Mouse (Mus musculus): Measurements from ENCODE around the gene Pi4kb. TPM values are rescaled to one million over a fixed set of nuclear protein-coding genes. Genes with fewer than 3 reads are reported as not detected.
A peak's percentile ranks its signal among the peaks of the same experiment; 100 is the strongest.
"Not testable (repeated sequence)": the region's sequence is repeated elsewhere in the genome, so short reads cannot be mapped to it uniquely, and the experiment has no call there.

Gene Pi4kb
- polyA plus RNA-seq, 1 experiment from 2014 or later = 19.3 TPM

DNA sequence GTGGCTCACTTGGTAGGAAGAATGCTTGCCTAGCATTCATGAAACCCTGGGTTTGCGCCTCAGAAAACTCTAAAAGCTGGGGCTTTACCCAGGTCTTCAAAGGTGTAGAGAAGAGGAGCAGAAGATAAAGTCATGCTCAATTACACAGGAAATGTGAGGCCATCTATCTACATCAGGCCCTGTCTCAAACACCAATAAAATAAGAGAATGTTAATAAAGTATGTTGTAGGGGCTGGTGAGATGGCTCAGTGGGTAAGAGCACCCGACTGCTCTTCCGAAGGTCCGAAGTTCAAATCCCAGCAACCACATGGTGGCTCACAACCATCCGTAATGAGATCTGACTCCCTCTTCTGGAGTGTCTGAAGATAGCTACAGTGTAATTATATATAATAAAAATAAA, 46.4 kb downstream of the Pi4kb start:
- not testable (repeated sequence) for H3K4me2 ChIP-seq; ATAC-seq (ENCODE audit: insufficient read depth, low FRiP score, low read depth); H3K9ac ChIP-seq; H3K27me3 ChIP-seq (replicated peaks); H3K4me3 ChIP-seq (replicated peaks); H3K9me3 ChIP-seq; H3K36me3 ChIP-seq; H3K4me1 ChIP-seq; H3K27ac ChIP-seq
- 94% methylated on average over 5 of the region's 5 CpGs for WGBS

DNA sequence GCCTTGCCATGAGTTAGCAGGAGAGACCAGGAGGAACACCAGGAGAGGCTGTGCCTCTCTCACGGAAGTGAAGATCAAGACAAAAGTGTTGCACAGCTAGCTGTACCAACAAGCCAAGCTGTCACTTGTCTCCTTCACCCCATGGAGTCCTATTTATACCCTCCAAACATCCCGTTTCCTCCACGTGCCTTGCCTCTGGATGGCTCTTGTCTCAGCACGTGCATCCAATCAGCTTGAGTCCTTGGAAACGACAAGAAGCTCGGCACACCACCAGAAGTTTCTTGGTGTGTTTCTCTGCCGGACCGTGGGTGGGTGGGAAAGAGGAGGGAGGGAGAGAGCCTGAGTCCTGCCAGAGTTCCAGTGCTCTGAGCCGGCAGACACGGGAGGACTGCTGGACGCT, 50.0 kb downstream of the Pi4kb start:
- 26% methylated on average over 11 of the region's 11 CpGs for WGBS
- no peak overlapping the region for H3K9ac ChIP-seq
- no peaks in the 10 kb centered on the region for H3K27me3 ChIP-seq (replicated peaks)
- H3K9me3 ChIP-seq = no peaks in the 10 kb centered on the region
- peaks cover 12% of the 10 kb centered on the region for H3K4me1 ChIP-seq
- H3K4me3 ChIP-seq (replicated peaks) = no peak overlapping the region
- peak overlapping the region; percentile 14; the same call in 1 of the 2 replicates for H3K4me2 ChIP-seq
- no peak overlapping the region for H3K27ac ChIP-seq
- H3K36me3 ChIP-seq = no peaks in the 10 kb centered on the region
- ATAC-seq (ENCODE audit: insufficient read depth, low FRiP score, low read depth) = no peak

DNA sequence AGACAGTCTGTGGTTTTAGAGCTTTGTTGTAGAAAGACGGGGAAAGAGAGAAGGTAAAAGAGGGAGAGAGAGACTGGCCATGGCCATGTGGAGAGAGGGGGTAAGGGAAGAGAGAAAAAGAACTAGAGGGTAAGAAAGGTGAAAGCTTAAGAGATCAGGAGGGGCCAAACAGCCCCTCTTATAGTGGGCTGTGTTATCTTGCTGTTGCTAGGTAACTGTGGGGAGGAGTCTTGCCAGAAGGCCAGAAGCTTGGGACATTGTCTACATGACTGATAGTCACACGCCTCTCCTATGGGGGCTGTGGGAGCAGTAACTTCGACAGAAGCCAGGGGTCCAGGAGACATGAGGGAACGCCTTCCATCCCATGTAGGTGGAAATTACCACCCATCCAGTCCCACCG, 50.7 kb downstream of the Pi4kb start:
- no peaks in the 10 kb centered on the region for H3K27me3 ChIP-seq (replicated peaks)
- no peak for ATAC-seq (ENCODE audit: insufficient read depth, low FRiP score, low read depth)
- no peak overlapping the region for H3K27ac ChIP-seq
- H3K4me2 ChIP-seq = no peak overlapping the region
- no peaks in the 10 kb centered on the region for H3K9me3 ChIP-seq
- WGBS = 34% methylated on average over 5 of the region's 5 CpGs
- H3K4me3 ChIP-seq (replicated peaks) = no peak overlapping the region
- H3K4me1 ChIP-seq = peaks cover 12% of the 10 kb centered on the region
- no peak overlapping the region for H3K9ac ChIP-seq
- H3K36me3 ChIP-seq = no peaks in the 10 kb centered on the region

DNA sequence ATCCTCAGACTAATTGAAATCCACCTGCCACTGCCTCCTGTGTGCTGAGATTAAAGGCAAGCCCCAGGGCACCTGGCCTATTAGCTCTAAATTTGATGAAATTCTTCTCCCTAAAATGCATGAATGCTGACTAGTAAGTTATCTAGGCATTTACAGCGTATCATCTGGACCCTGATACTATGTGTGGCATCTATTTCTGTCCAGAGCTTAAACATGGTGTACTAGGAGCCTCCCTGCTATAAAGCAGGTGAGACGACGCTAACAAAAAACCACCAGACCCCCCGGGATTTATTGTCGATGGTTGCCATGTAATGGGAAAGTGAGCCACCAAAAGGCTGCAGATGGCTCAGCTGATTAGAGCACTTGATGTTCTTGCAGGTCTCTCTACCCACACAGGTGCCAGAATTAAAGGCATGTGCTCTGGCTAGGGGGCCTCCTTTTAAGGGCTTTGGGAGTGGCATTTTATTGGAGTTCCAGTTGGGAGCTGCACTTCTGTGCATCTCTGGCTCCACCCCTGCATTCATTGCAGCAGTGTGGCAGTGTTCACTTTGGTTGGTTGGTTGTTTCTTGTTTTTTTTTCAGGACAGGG, 52.6 kb downstream of the Pi4kb start:
- Histone ChIP-seq H3K4me2 (no peak overlapping the region), H3K4me3 (replicated peaks) (no peak overlapping the region), H3K27me3 (replicated peaks) (no peaks in the 10 kb centered on the region), H3K36me3 (0 out of 2 replicates have a peak, but pooled peaks cover 6% of the 10 kb centered on the region), H3K9me3 (no peaks in the 10 kb centered on the region), H3K4me1 (peaks cover 12% of the 10 kb centered on the region), H3K27ac (no peak overlapping the region), H3K9ac (no peak overlapping the region)
- no peak for ATAC-seq (ENCODE audit: insufficient read depth, low FRiP score, low read depth)
- WGBS = 60% methylated on average over 5 of the region's 5 CpGs

DNA sequence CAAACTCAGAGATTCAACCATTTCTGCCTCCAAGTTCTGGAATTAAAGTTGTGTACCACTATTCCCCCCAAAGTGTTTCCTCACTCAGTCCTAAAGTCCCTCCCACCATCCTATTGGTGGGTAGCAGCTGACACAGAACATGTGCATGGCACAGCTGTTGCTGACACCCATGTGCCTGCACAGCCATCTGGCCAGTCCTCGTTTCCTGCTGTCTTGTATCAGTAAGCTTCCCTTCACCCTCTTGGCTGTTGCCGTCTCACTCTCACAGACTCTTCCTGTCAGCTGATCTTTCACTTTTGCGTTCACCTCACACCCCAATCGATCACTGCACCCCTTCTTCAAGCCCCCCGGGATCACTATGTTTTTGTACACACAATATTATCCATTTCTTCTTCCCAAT, 53.2 kb downstream of the Pi4kb start:
- Histone ChIP-seq H3K27ac (0 out of 2 replicates have a peak overlapping the region, but pooled peaks have one; percentile 35), H3K27me3 (replicated peaks) (no peaks in the 10 kb centered on the region), H3K4me1 (peaks cover 12% of the 10 kb centered on the region), H3K9ac (no peak overlapping the region), H3K4me3 (replicated peaks) (no peak overlapping the region), H3K4me2 (no peak overlapping the region), H3K36me3 (peaks cover 10% of the 10 kb centered on the region), H3K9me3 (no peaks in the 10 kb centered on the region)
- peak; percentile 55; the same call in 1 of the 2 replicates for ATAC-seq (ENCODE audit: insufficient read depth, low FRiP score, low read depth)
- 31% methylated on average over 5 of the region's 5 CpGs for WGBS

DNA sequence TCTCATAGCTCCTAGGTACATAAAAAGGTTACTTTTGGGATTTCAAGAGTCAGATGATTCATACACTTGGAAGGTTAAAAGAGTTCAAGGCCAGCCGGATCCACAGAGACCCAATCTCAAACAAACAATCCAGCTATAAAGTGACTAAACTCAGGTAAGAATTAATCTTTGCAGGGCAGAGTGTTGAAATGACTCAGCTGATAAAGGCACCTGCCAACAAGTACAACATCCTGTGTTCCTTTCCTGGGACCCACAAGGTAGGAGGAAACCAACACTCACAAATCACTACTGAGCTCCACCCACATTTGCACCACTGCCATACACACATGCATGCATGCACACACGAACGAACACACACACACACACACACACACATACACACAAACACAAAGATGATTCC, 54.1 kb downstream of the Pi4kb start:
- WGBS = 59% methylated on average over 3 of the region's 3 CpGs
- peak; percentile 62 for ATAC-seq (ENCODE audit: insufficient read depth, low FRiP score, low read depth)
- Histone ChIP-seq H3K36me3 (peaks cover 19% of the 10 kb centered on the region), H3K4me2 (no peak overlapping the region), H3K4me3 (replicated peaks) (no peak overlapping the region), H3K4me1 (peaks cover 12% of the 10 kb centered on the region), H3K9ac (no peak overlapping the region), H3K27ac (no peak overlapping the region), H3K27me3 (replicated peaks) (no peaks in the 10 kb centered on the region), H3K9me3 (no peaks in the 10 kb centered on the region)

DNA sequence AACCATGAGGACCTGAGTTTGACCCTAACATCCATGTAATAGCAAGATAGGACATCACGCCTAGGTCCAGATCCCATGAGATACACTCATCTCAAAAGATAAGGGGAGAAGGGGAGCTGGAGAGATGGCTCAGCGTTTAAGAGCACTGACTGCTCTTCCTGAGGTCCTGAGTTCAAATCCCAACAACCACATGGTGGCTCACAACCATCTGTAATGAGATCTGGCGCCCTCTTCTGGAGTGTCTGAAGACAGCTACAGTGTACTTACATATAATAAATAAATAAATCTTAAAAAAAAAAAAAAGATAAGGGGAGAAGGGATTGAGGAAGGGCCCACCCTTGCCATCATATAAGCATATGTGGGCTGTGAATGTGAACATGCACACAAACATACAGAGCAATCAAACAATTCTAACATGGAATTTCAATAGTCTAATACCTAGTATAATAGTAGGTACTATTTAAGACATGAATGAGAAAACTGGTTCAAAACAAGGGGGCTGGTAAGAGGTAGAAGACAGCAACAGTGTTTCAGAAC, 54.8 kb downstream of the Pi4kb start:
- Histone ChIP-seq H3K36me3 (peaks cover 26% of the 10 kb centered on the region), H3K4me1 (peaks cover 10% of the 10 kb centered on the region)
- H3K4me2 ChIP-seq; H3K9me3 ChIP-seq; H3K4me3 ChIP-seq (replicated peaks); ATAC-seq (ENCODE audit: insufficient read depth, low FRiP score, low read depth); H3K9ac ChIP-seq; H3K27ac ChIP-seq; H3K27me3 ChIP-seq (replicated peaks): not testable (repeated sequence)
- WGBS = 79% methylated on average over 3 of the region's 3 CpGs

DNA sequence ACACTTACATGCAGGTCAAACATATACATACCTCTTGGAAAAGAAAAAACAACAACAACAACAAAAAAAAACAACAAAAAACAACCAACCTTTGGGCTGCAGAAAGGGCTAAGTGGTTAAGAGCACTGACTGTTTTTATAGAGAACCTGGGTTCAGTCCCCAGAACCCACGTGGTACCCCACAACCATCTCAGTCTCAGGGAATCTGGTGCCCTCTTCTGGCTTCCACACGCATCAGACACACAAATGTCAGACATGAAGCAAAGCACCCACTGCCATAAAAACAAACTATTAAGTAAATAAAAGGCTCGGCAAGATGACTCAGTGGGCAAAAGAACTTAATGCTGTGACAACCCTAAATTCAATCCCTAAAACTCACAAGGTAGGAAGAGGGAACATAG, 55.4 kb downstream of the Pi4kb start:
- no peak overlapping the region for H3K27ac ChIP-seq
- peaks cover 32% of the 10 kb centered on the region for H3K36me3 ChIP-seq
- no peak for ATAC-seq (ENCODE audit: insufficient read depth, low FRiP score, low read depth)
- H3K9ac ChIP-seq = no peak overlapping the region
- H3K4me3 ChIP-seq (replicated peaks) = no peak overlapping the region
- no peaks in the 10 kb centered on the region for H3K9me3 ChIP-seq
- no peaks in the 10 kb centered on the region for H3K27me3 ChIP-seq (replicated peaks)
- H3K4me1 ChIP-seq = peaks cover 4% of the 10 kb centered on the region
- WGBS = 64% methylated on average over 3 of the region's 3 CpGs
- H3K4me2 ChIP-seq = no peak overlapping the region

DNA sequence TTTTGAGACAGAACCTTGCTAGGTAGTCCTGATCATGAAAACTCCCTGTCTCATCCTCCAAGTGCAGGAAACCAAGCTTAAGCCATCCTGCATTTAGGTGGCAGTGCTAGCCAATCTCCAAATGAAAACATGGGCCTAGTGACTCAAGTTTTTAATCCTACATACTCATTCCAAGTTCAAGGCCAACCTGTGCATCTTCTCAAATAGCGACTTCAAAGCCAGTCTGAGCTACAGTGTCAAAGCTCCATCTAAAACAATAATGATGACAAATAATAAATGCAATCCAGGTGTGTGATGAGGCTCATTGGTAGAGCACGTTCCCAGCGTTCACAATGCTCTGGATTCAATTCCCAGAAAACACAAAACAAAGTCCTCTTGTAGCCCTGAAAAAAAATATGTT, 67.1 kb downstream of the Pi4kb start:
- H3K4me1 ChIP-seq = peaks cover 4% of the 10 kb centered on the region; the same call in 1 of the 2 replicates
- H3K4me3 ChIP-seq (replicated peaks) = peak overlapping the region; percentile 94
- no peak for ATAC-seq (ENCODE audit: insufficient read depth, low FRiP score, low read depth)
- H3K9me3 ChIP-seq = no peaks in the 10 kb centered on the region
- 12% methylated on average over 3 of the region's 3 CpGs for WGBS
- H3K27me3 ChIP-seq (replicated peaks) = no peaks in the 10 kb centered on the region
- H3K36me3 ChIP-seq = 0 out of 2 replicates have a peak, but pooled peaks cover 10% of the 10 kb centered on the region
- peak overlapping the region; percentile 56 for H3K4me2 ChIP-seq
- H3K9ac ChIP-seq = peak overlapping the region; percentile 74
- H3K27ac ChIP-seq = no peak overlapping the region

DNA sequence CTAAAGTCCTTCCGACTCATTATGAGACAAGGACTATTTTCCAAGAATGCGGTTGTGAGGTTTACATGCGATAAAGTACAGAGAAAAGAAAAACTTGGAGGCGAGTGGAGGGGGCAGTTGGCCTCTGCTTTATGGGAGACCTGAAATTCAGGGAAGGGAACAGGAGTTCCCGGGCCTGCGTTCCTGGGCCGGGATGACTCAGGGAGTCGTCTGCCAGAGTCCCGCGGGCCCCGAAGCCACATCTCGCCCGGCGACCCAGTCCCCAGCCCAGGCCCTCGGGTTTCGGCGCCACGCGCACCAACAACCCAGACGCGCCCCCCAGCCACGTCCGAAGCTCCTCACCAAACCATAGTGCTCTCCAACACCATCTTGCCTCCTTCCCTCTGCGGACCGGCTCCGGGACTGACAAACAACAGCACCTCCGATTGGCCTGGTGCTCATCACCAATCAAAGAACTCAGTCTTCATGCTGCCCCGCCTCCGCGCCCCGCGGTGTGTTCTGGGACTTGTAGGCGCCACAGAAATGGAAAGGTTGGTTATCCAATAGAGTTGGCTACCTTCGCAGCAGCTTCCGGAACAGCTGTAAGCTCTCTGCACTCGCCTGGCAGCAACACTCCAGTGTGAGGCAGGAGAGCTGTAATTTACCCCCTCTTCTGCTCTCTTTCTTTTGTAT, 67.8 kb downstream of the Pi4kb start, which contains the start of gene Psmd4:
Psmd4 (minus strand) TSS at position 449 of the 672 bp plus-strand sequence.
- ATAC-seq (ENCODE audit: insufficient read depth, low FRiP score, low read depth) = peak; percentile 99
- WGBS = 0% methylated on average over 36 of the region's 36 CpGs
- H3K4me2 ChIP-seq = peak within 1 kb of the TSS; percentile 56

DNA sequence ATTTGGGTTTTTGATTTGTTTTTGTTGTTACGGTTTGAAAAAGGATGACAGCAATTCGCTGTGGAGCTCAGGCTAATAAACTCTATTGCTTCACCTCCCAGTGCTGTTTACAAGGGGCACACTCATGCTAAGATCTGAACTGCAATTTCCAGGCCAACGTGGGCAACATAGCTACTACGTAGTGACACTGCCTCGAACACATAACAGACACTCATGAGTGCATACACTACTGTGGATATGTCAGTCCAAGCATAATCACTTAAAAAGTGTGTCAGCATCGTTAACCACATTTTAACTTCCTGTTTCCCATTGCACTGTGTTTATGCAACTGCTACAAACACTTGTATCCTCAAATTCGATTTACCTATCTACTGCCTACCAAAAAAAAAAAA, 68.3 kb downstream of the Pi4kb start:
- peak overlapping the region; percentile 94 for H3K4me3 ChIP-seq (replicated peaks)
- H3K27me3 ChIP-seq (replicated peaks) = no peaks in the 10 kb centered on the region
- H3K4me1 ChIP-seq = peaks cover 4% of the 10 kb centered on the region; the same call in 1 of the 2 replicates
- no peak overlapping the region for H3K9ac ChIP-seq
- peak overlapping the region; percentile 58; the same call in 1 of the 2 replicates for H3K27ac ChIP-seq
- ATAC-seq (ENCODE audit: insufficient read depth, low FRiP score, low read depth) = peak; percentile 23; the same call in 1 of the 2 replicates
- 16% methylated on average over 7 of the region's 7 CpGs for WGBS
- 0 out of 2 replicates have a peak, but pooled peaks cover 5% of the 10 kb centered on the region for H3K36me3 ChIP-seq
- H3K4me2 ChIP-seq = peak overlapping the region; percentile 45
- no peaks in the 10 kb centered on the region for H3K9me3 ChIP-seq

More for the DNA sequence above, 67.8 kb downstream of the Pi4kb start, which contains the start of gene Psmd4:
- peaks cover 4% of the 10 kb centered on the region; the same call in 1 of the 2 replicates for H3K4me1 ChIP-seq
- H3K4me3 ChIP-seq (replicated peaks) = peak within 1 kb of the TSS; percentile 94
- H3K27me3 ChIP-seq (replicated peaks) = no peaks in the 10 kb centered on the region
- peak within 1 kb of the TSS; percentile 62; the same call in 1 of the 2 replicates for H3K27ac ChIP-seq
- 0 out of 2 replicates have a peak, but pooled peaks cover 6% of the 10 kb centered on the region for H3K36me3 ChIP-seq
- H3K9me3 ChIP-seq = no peaks in the 10 kb centered on the region
- peak within 1 kb of the TSS; percentile 74 for H3K9ac ChIP-seq

DNA sequence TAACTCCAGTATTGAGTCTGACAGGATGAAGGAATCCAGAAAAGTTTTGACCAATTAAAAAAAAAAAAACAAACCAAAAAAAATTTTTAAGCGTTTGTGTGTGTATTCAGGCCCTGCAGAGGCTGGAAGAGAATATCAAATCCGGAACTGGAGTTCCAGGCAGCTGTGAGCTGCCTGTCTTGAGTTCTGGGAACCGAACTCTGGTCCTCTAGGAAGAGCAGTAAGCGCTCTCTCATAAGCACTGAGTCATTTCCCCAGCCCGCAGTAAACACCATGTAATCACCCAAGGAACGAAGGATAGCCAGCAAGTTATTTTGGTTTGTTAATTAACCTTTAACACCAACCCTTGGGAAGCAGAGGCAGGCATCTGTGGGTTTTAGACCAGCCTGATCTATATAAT, 68.7 kb downstream of the Pi4kb start:
- no peak overlapping the region for H3K4me2 ChIP-seq
- no peaks in the 10 kb centered on the region for H3K27me3 ChIP-seq (replicated peaks)
- H3K4me3 ChIP-seq (replicated peaks) = no peak overlapping the region
- H3K9me3 ChIP-seq = no peaks in the 10 kb centered on the region
- 0 out of 2 replicates have a peak, but pooled peaks cover 1% of the 10 kb centered on the region for H3K36me3 ChIP-seq
- no peak overlapping the region for H3K27ac ChIP-seq
- 66% methylated on average over 6 of the region's 6 CpGs for WGBS
- ATAC-seq (ENCODE audit: insufficient read depth, low FRiP score, low read depth) = no peak
- no peak overlapping the region for H3K9ac ChIP-seq
- H3K4me1 ChIP-seq = peaks cover 4% of the 10 kb centered on the region; the same call in 1 of the 2 replicates

All from stomach, embryonic 15.5 days (tissue).